Mouse (Mus musculus) midbrain, embryonic 15.5 days (tissue): ENCODE data around the gene Utf1. TPM values are rescaled to one million over a fixed set of nuclear protein-coding genes. Genes with fewer than 3 reads are reported as not detected.

Experiments used
- ATAC-seq: fragments of 200-750 bp; cut with Nextera tagmentation; replicated peaks from 2 replicates; pipeline ENCODE4 v1.8.0; 2017; ENCODE audit warnings: moderate TSS enrichment
- H3K27ac ChIP-seq: fragments of 300-500 bp; sonication (generic); 2 replicates; pipeline ENCODE4 v1.5.1; 2015; ENCODE audit warnings: mild to moderate bottlenecking, inconsistent platforms
- H3K27me3 ChIP-seq: fragments of 300-500 bp; sonication (generic); replicated peaks from 2 replicates; pipeline ENCODE4 v1.6.1; 2015; ENCODE audit warnings: inconsistent platforms
- H3K36me3 ChIP-seq: fragments of 300-500 bp; sonication (generic); replicated peaks from 2 replicates; pipeline ENCODE4 v1.6.1; 2015; ENCODE audit warnings: inconsistent platforms
- H3K4me1 ChIP-seq: fragments of 300-500 bp; sonication (generic); 2 replicates; pipeline ENCODE4 v1.6.1; 2015; ENCODE audit warnings: inconsistent platforms
- H3K4me2 ChIP-seq: fragments of 300-500 bp; sonication (generic); 2 replicates; pipeline ENCODE4 v1.6.1; 2015; ENCODE audit warnings: inconsistent platforms, mild to moderate bottlenecking, moderate library complexity
- H3K4me3 ChIP-seq: fragments of 300-500 bp; sonication (generic); 2 replicates; pipeline ENCODE4 v1.5.1; 2015; ENCODE audit warnings: mild to moderate bottlenecking, inconsistent platforms
- H3K9ac ChIP-seq: fragments of 300-500 bp; sonication (generic); 2 replicates; pipeline ENCODE4 v1.6.1; 2015; ENCODE audit warnings: mild to moderate bottlenecking, inconsistent platforms
- H3K9me3 ChIP-seq: fragments of 300-500 bp; sonication (generic); 2 replicates; pipeline ENCODE4 v1.6.1; 2016; ENCODE audit warnings: inconsistent platforms
- WGBS: fragments of 180-500 bp; shearing (Covaris S2); methylation state at CpG from one replicate; pipeline ENCODE4 v1.1.7; 2015; ENCODE audit warnings: mixed read lengths; 5-methylcytosine and 5-hydroxymethylcytosine counted together
- polyA plus RNA-seq: library from polyadenylated mRNA; unstranded; fragments of >200 nt; fragmentation: Nextera tagmentation; extraction: Ambion mirVana; gene quantifications from 2 replicates; pipeline ENCODE4 v1.2.1, GENCODE M21; 2015

Utf1 gene
- polyA plus RNA-seq, 1 experiment from 2014 or later, result not detected

GRCm38 (mm10) chr7:139944291-139945240, 977 bp downstream of the Utf1 start:
- ATAC-seq, result peak; percentile 39; the same call in 1 of the 2 replicates
- H3K27me3 ChIP-seq, result peaks cover 83% of the 10 kb centered on the region
- no peak overlapping the region for H3K27ac ChIP-seq
- H3K9ac ChIP-seq, result no peak overlapping the region
- H3K9me3 ChIP-seq, result no peaks in the 10 kb centered on the region
- H3K4me2 ChIP-seq, result peak overlapping the region; percentile 52
- peaks cover 12% of the 10 kb centered on the region for H3K4me1 ChIP-seq
- 3% methylated on average over 68 of the region's 68 CpGs for WGBS
- H3K36me3 ChIP-seq, result no peaks in the 10 kb centered on the region
- peak overlapping the region; percentile 35 for H3K4me3 ChIP-seq

GRCm38 (mm10) chr7:139945516-139945915, 1.9 kb downstream of the Utf1 start:
- Histone ChIP-seq H3K27ac (no peak overlapping the region), H3K9ac (no peak overlapping the region), H3K27me3 (peaks cover 91% of the 10 kb centered on the region), H3K4me2 (no peak overlapping the region), H3K36me3 (no peaks in the 10 kb centered on the region), H3K9me3 (no peaks in the 10 kb centered on the region), H3K4me3 (no peak overlapping the region), H3K4me1 (peaks cover 19% of the 10 kb centered on the region)
- ATAC-seq, result no peak
- 13% methylated on average over 5 of the region's 5 CpGs for WGBS

- no peak overlapping the region for H3K4me3 ChIP-seq
- no peaks in the 10 kb centered on the region for H3K9me3 ChIP-seq
- H3K27me3 ChIP-seq, result peaks cover 89% of the 10 kb centered on the region
- H3K36me3 ChIP-seq, result no peaks in the 10 kb centered on the region
- WGBS, result 25% methylated on average over 5 of the region's 5 CpGs
- no peak overlapping the region for H3K9ac ChIP-seq
- ATAC-seq, result no peak
- H3K4me1 ChIP-seq, result peaks cover 24% of the 10 kb centered on the region
- H3K27ac ChIP-seq, result no peak overlapping the region
- no peak overlapping the region for H3K4me2 ChIP-seq
Measured at GRCm38 (mm10) chr7:139946032-139946431, 2.4 kb downstream of the Utf1 start.

- peaks cover 52% of the 10 kb centered on the region for H3K27me3 ChIP-seq
- H3K36me3 ChIP-seq, result no peaks in the 10 kb centered on the region
- 2% methylated on average over 15 of the region's 15 CpGs for WGBS
- H3K27ac ChIP-seq, result no peak overlapping the region
- no peak overlapping the region for H3K9ac ChIP-seq
- 0 out of 2 replicates have a peak, but pooled peaks have one; percentile 48 for ATAC-seq
- H3K4me3 ChIP-seq, result peak overlapping the region; percentile 36
- peaks cover 14% of the 10 kb centered on the region for H3K4me1 ChIP-seq
- peak overlapping the region; percentile 74 for H3K4me2 ChIP-seq
- H3K9me3 ChIP-seq, result no peaks in the 10 kb centered on the region
Measured at GRCm38 (mm10) chr7:139949893-139950282, 6.3 kb downstream of the Utf1 start.

GRCm38 (mm10) chr7:139950283-139950971, 6.8 kb downstream of the Utf1 start:
- H3K27me3 ChIP-seq, result peaks cover 48% of the 10 kb centered on the region
- WGBS, result 1% methylated on average over 33 of the region's 33 CpGs
- H3K36me3 ChIP-seq, result no peaks in the 10 kb centered on the region
- no peaks in the 10 kb centered on the region for H3K9me3 ChIP-seq
- peak overlapping the region; percentile 32; the same call in 1 of the 2 replicates for H3K9ac ChIP-seq
- ATAC-seq, result peak; percentile 42; the same call in 1 of the 2 replicates
- peak overlapping the region; percentile 74 for H3K4me2 ChIP-seq
- no peak overlapping the region for H3K27ac ChIP-seq
- H3K4me1 ChIP-seq, result peaks cover 14% of the 10 kb centered on the region
- peak overlapping the region; percentile 36 for H3K4me3 ChIP-seq

- no peaks in the 10 kb centered on the region for H3K9me3 ChIP-seq
- 6% methylated on average over 16 of the region's 16 CpGs for WGBS
- H3K4me1 ChIP-seq, result peaks cover 14% of the 10 kb centered on the region
- peak overlapping the region; percentile 36 for H3K4me3 ChIP-seq
- H3K36me3 ChIP-seq, result no peaks in the 10 kb centered on the region
- H3K9ac ChIP-seq, result no peak overlapping the region
- no peak overlapping the region for H3K27ac ChIP-seq
- peak overlapping the region; percentile 74 for H3K4me2 ChIP-seq
- H3K27me3 ChIP-seq, result peaks cover 41% of the 10 kb centered on the region
- no peak for ATAC-seq
Measured at GRCm38 (mm10) chr7:139951079-139951478, 7.5 kb downstream of the Utf1 start.

GRCm38 (mm10) chr7:139951991-139952633, 8.5 kb downstream of the Utf1 start:
- H3K27me3 ChIP-seq, result peaks cover 32% of the 10 kb centered on the region

GRCm38 (mm10) chr7:139955505-139955904, 11.9 kb downstream of the Utf1 start:
- no peak for ATAC-seq
- no peaks in the 10 kb centered on the region for H3K36me3 ChIP-seq
- no peak overlapping the region for H3K9ac ChIP-seq
- 72% methylated on average over 4 of the region's 4 CpGs for WGBS
- H3K4me3 ChIP-seq, result no peak overlapping the region
- peaks cover 3% of the 10 kb centered on the region for H3K27me3 ChIP-seq
- H3K9me3 ChIP-seq, result no peaks in the 10 kb centered on the region
- no peak overlapping the region for H3K27ac ChIP-seq
- no peak overlapping the region for H3K4me2 ChIP-seq
- peaks cover 8% of the 10 kb centered on the region for H3K4me1 ChIP-seq

More at GRCm38 (mm10) chr7:139951991-139952633, 8.5 kb downstream of the Utf1 start:
- Histone ChIP-seq H3K9me3 (no peaks in the 10 kb centered on the region), H3K4me2 (no peak overlapping the region), H3K4me3 (no peak overlapping the region), H3K4me1 (peaks cover 14% of the 10 kb centered on the region), H3K27ac (no peak overlapping the region), H3K36me3 (no peaks in the 10 kb centered on the region), H3K9ac (no peak overlapping the region)
- 39% methylated on average over 6 of the region's 6 CpGs for WGBS
- no peak for ATAC-seq

- ATAC-seq, result no peak
- Histone ChIP-seq H3K9me3 (no peaks in the 10 kb centered on the region), H3K27ac (no peak overlapping the region)
Measured at GRCm38 (mm10) chr7:139956658-139957057, 13.1 kb downstream of the Utf1 start.

GRCm38 (mm10) chr7:139957437-139957836, 13.8 kb downstream of the Utf1 start:
- no peak overlapping the region for H3K9ac ChIP-seq
- WGBS, result 59% methylated on average over 11 of the region's 11 CpGs
- H3K9me3 ChIP-seq, result no peaks in the 10 kb centered on the region
- H3K27ac ChIP-seq, result no peak overlapping the region
- H3K4me3 ChIP-seq, result no peak overlapping the region
- no peak overlapping the region for H3K4me2 ChIP-seq
- no peak for ATAC-seq
- no peaks in the 10 kb centered on the region for H3K27me3 ChIP-seq
- H3K36me3 ChIP-seq, result no peaks in the 10 kb centered on the region
- H3K4me1 ChIP-seq, result no peaks in the 10 kb centered on the region

More at GRCm38 (mm10) chr7:139956658-139957057, 13.1 kb downstream of the Utf1 start:
- no peak overlapping the region for H3K9ac ChIP-seq
- no peaks in the 10 kb centered on the region for H3K4me1 ChIP-seq
- no peaks in the 10 kb centered on the region for H3K36me3 ChIP-seq
- no peak overlapping the region for H3K4me3 ChIP-seq
- no peak overlapping the region for H3K4me2 ChIP-seq
- no peaks in the 10 kb centered on the region for H3K27me3 ChIP-seq
- WGBS, result 83% methylated on average over 3 of the region's 3 CpGs

GRCm38 (mm10) chr7:139957958-139958357, 14.4 kb downstream of the Utf1 start:
- peak; percentile 33; the same call in 1 of the 2 replicates for ATAC-seq
- 27% methylated on average over 11 of the region's 11 CpGs for WGBS
- no peaks in the 10 kb centered on the region for H3K36me3 ChIP-seq

GRCm38 (mm10) chr7:139961141-139961540, 17.6 kb downstream of the Utf1 start:
- ATAC-seq, result no peak
- 91% methylated on average over 10 of the region's 10 CpGs for WGBS
- no peak overlapping the region for H3K9ac ChIP-seq
- no peak overlapping the region for H3K27ac ChIP-seq
- no peak overlapping the region for H3K4me2 ChIP-seq
- H3K27me3 ChIP-seq, result no peaks in the 10 kb centered on the region
- no peaks in the 10 kb centered on the region for H3K9me3 ChIP-seq
- no peaks in the 10 kb centered on the region for H3K36me3 ChIP-seq
- H3K4me1 ChIP-seq, result no peaks in the 10 kb centered on the region
- H3K4me3 ChIP-seq, result no peak overlapping the region

More at GRCm38 (mm10) chr7:139957958-139958357, 14.4 kb downstream of the Utf1 start:
- no peaks in the 10 kb centered on the region for H3K4me1 ChIP-seq
- H3K4me3 ChIP-seq, result no peak overlapping the region
- no peak overlapping the region for H3K27ac ChIP-seq
- no peaks in the 10 kb centered on the region for H3K9me3 ChIP-seq
- H3K4me2 ChIP-seq, result no peak overlapping the region
- no peaks in the 10 kb centered on the region for H3K27me3 ChIP-seq
- H3K9ac ChIP-seq, result no peak overlapping the region
